ENCODE assay signal across 8 mouse cellular contexts in genomic region chr11:44620694-44621446, GRCm38 (mm10). TPM values are rescaled to one million over a fixed set of nuclear protein-coding genes. Genes with fewer than 3 reads are reported as not detected.
A peak's percentile ranks its signal among the peaks of the same experiment; 100 is the strongest.
DNase-seq lines count a peak whose midpoint lies in the region; ATAC-seq and TF ChIP-seq lines count a peak whose summit lies in the region.

No protein-coding gene starts in this region.

- no peak overlapping the region for H3K27ac ChIP-seq in liver, postnatal 0 days (ENCODE audit: low read depth)
- H3K27ac ChIP-seq in liver, embryonic 11.5 days (ENCODE audit: low read depth, low read length): no peak overlapping the region
- 0 out of 2 replicates have a peak overlapping the region, but pooled peaks have one; percentile 2 for H3K27ac ChIP-seq in forebrain, embryonic 10.5 days
- H3K27ac ChIP-seq in hindbrain, embryonic 15.5 days (replicated peaks): peak overlapping the region; percentile 80
- H3K27ac ChIP-seq in neural tube, embryonic 13.5 days (replicated peaks): peak overlapping the region; percentile 97

- peak overlapping the region; percentile 56 for H3K4me2 ChIP-seq in liver, postnatal 0 days (ENCODE audit: low read depth, low read length)
- no peak overlapping the region for H3K4me2 ChIP-seq in liver, embryonic 11.5 days
- H3K4me2 ChIP-seq in hindbrain, embryonic 15.5 days: peak overlapping the region; percentile 77
- H3K4me2 ChIP-seq in neural tube, embryonic 13.5 days: peak overlapping the region; percentile 86

- no peak overlapping the region for H3K9ac ChIP-seq in liver, postnatal 0 days (replicated peaks)
- no peak overlapping the region for H3K9ac ChIP-seq in liver, embryonic 11.5 days (ENCODE audit: low read depth, low read length)
- H3K9ac ChIP-seq in hindbrain, embryonic 15.5 days: peak overlapping the region; percentile 35
- H3K9ac ChIP-seq in neural tube, embryonic 13.5 days: peak overlapping the region; percentile 99

- DNase-seq in liver, postnatal 0 days: no peak
- no peak for DNase-seq in liver, embryonic 11.5 days (ENCODE audit: low spot score)
- DNase-seq in forebrain, embryonic 10.5 days (ENCODE audit: extremely low spot score, low spot score): peak; percentile 30
- DNase-seq in layer of hippocampus, adult 9-10 months (ENCODE audit: low spot score): no peak
- no peak for DNase-seq in spleen, postnatal 4 days (ENCODE audit: low spot score in 2 of 2)
- DNase-seq in urinary bladder, postnatal 4 days (ENCODE audit: low spot score in 2 of 2): no peak

- 40% methylated on average over 19 of the region's 19 CpGs for WGBS in liver, postnatal 0 days (ENCODE audit: insufficient replicate concordance)
- 36% methylated on average over 16 of the region's 19 CpGs for WGBS in liver, embryonic 11.5 days
- WGBS in forebrain, embryonic 10.5 days: 10% methylated on average over 19 of the region's 19 CpGs
- WGBS in hindbrain, embryonic 15.5 days: 22% methylated on average over 19 of the region's 19 CpGs
- WGBS in neural tube, embryonic 13.5 days: 23% methylated on average over 19 of the region's 19 CpGs

- TF ChIP-seq CTCF in liver, postnatal 0 days (IDR thresholded peaks at IDR 0.05; ENCODE audit: low read depth): no peak

- no peak for ATAC-seq in liver, postnatal 0 days
- no peak for ATAC-seq in liver, embryonic 11.5 days (replicated peaks; ENCODE audit: low FRiP score)
- no peak for ATAC-seq in hindbrain, embryonic 15.5 days (ENCODE audit: low FRiP score, low read depth)
- ATAC-seq in neural tube, embryonic 13.5 days (ENCODE audit: low read depth): no peak

- peak overlapping the region; percentile 52 for H3K4me3 ChIP-seq in liver, postnatal 0 days (ENCODE audit: low read depth, low read length)
- H3K4me3 ChIP-seq in liver, embryonic 11.5 days (ENCODE audit: low read depth, low read length): no peak overlapping the region
- peak overlapping the region; percentile 63 for H3K4me3 ChIP-seq in forebrain, embryonic 10.5 days
- peak overlapping the region; percentile 81 for H3K4me3 ChIP-seq in hindbrain, embryonic 15.5 days
- H3K4me3 ChIP-seq in neural tube, embryonic 13.5 days: peak overlapping the region; percentile 81

- no peaks in the 10 kb centered on the region for H3K36me3 ChIP-seq in liver, postnatal 0 days (replicated peaks; ENCODE audit: insufficient read depth, low read length)
- H3K36me3 ChIP-seq in liver, embryonic 11.5 days (ENCODE audit: control insufficient read depth, insufficient read depth, low read length): no peaks in the 10 kb centered on the region
- H3K36me3 ChIP-seq in forebrain, embryonic 10.5 days (replicated peaks): no peaks in the 10 kb centered on the region
- no peaks in the 10 kb centered on the region for H3K36me3 ChIP-seq in hindbrain, embryonic 15.5 days
- H3K36me3 ChIP-seq in neural tube, embryonic 13.5 days: peaks cover 5% of the 10 kb centered on the region; the same call in 1 of the 2 replicates

- H3K4me1 ChIP-seq in liver, postnatal 0 days (ENCODE audit: insufficient read depth): no peaks in the 10 kb centered on the region
- H3K4me1 ChIP-seq in liver, embryonic 11.5 days (replicated peaks; ENCODE audit: control insufficient read depth, insufficient read depth, low read length): no peaks in the 10 kb centered on the region
- H3K4me1 ChIP-seq in forebrain, embryonic 10.5 days: peaks cover 57% of the 10 kb centered on the region
- H3K4me1 ChIP-seq in hindbrain, embryonic 15.5 days (replicated peaks): peaks cover 52% of the 10 kb centered on the region
- H3K4me1 ChIP-seq in neural tube, embryonic 13.5 days (replicated peaks): peaks cover 60% of the 10 kb centered on the region

- no peaks in the 10 kb centered on the region for H3K9me3 ChIP-seq in liver, postnatal 0 days (ENCODE audit: low read length)
- no peaks in the 10 kb centered on the region for H3K9me3 ChIP-seq in liver, embryonic 11.5 days (ENCODE audit: control insufficient read depth, low read length)
- no peaks in the 10 kb centered on the region for H3K9me3 ChIP-seq in forebrain, embryonic 10.5 days
- no peaks in the 10 kb centered on the region for H3K9me3 ChIP-seq in hindbrain, embryonic 15.5 days
- H3K9me3 ChIP-seq in neural tube, embryonic 13.5 days: no peaks in the 10 kb centered on the region

- H3K27me3 ChIP-seq in liver, postnatal 0 days (ENCODE audit: insufficient read depth, low read length): peaks cover 61% of the 10 kb centered on the region
- peaks cover 65% of the 10 kb centered on the region for H3K27me3 ChIP-seq in liver, embryonic 11.5 days (replicated peaks; ENCODE audit: control insufficient read depth, insufficient read depth, low read length)
- peaks cover 90% of the 10 kb centered on the region for H3K27me3 ChIP-seq in forebrain, embryonic 10.5 days (ENCODE audit: poor library complexity, severe bottlenecking)
- H3K27me3 ChIP-seq in hindbrain, embryonic 15.5 days: no peaks in the 10 kb centered on the region
- peaks cover 16% of the 10 kb centered on the region for H3K27me3 ChIP-seq in neural tube, embryonic 13.5 days

- no peak for TF ChIP-seq EP300 in liver, postnatal 0 days (IDR thresholded peaks at IDR 0.05; ENCODE audit: low read depth)

RNA-seq across cellular contexts. Expression of gene Ebf1, which starts 3.8 kb away (rescaled TPM):
- 4.6 and 5.0 TPM in 2 replicates for polyA plus RNA-seq in liver, postnatal 0 days (2015; fragmentation: Nextera tagmentation; extraction: Ambion mirVana)
- polyA plus RNA-seq in liver, embryonic 11.5 days (2014; fragmentation: Nextera tagmentation; extraction: Ambion mirVana): 0.75 and 0.99 TPM in 2 replicates
- 8.1 and 8.4 TPM in 2 replicates for polyA plus RNA-seq in forebrain, embryonic 10.5 days (2016; fragmentation: Nextera tagmentation; extraction: Ambion mirVana)
- polyA plus RNA-seq in hindbrain, embryonic 15.5 days (2015; fragmentation: Nextera tagmentation; extraction: Ambion mirVana): 101 and 139 TPM in 2 replicates
- 182 and 184 TPM in 2 replicates for polyA plus RNA-seq in neural tube, embryonic 13.5 days (2015; fragmentation: Nextera tagmentation; extraction: Ambion mirVana)

Comparison
In these comparisons a context has a peak if more than half of its experiments do, and no peak if none do; other contexts are left out.
1. H3K27ac ChIP-seq: peak in forebrain, embryonic 10.5 days (single experiment), hindbrain, embryonic 15.5 days (single experiment) and neural tube, embryonic 13.5 days (single experiment); none in liver, postnatal 0 days (single experiment) and liver, embryonic 11.5 days (single experiment).
2. H3K9ac ChIP-seq: peak in hindbrain, embryonic 15.5 days (single experiment) and neural tube, embryonic 13.5 days (single experiment); none in liver, postnatal 0 days (single experiment) and liver, embryonic 11.5 days (single experiment).
3. RNA of gene Ebf1, which starts 3.8 kb away (polyA plus RNA-seq): 182 to 184 TPM in neural tube, embryonic 13.5 days and 101 to 139 TPM in hindbrain, embryonic 15.5 days; 8.1 to 8.4 TPM in forebrain, embryonic 10.5 days, 4.6 to 5.0 TPM in liver, postnatal 0 days and 0.75 to 0.99 TPM in liver, embryonic 11.5 days; every median in the first group is over 10 times any median in the second.